Comparison of ENCODE assay signal across 8 mouse cellular contexts in the genomic region with DNA sequence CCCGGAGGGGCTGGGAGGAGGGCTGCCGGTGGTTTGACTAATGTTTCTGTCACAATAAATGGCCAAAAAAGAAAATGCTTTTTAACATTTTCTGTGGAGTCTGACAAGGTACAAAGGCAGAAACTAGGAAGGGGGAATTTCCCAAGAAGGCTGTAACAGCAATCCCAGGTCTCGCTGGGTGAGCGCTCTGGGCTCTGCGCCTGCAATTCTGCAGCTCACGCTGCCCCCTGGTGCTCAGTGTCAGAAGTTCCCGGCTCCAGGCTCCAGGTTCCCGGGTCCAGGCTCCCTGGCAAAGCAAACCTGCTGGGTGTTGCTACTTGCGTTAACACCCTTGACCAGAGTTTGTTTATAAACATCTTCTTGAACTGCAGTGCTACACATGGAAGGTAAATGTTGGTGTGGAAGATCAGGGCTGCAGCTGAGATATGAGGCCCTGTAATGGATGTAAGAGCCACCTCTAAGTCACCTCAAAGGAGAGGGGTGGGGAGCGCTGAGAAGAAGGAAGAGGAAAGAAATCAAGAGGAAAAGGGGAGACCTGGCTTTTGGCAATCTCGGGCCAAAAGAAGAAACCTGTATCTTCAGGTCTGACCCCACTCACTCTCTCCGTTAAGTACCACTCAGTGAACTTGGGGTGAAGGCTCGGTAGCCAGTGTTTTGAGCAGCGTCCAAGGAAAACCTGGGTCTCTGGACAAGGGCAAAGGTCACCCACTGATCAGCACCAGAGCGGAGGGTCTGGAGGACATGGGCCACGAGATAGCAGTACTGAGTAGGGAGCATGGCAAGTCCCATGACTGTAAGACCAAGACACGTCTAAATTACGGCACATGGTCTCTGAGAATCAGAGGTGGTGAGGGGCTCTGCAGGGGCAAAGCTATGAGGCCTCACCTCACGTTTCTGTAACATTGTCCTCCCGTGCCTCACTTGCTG.
A peak's percentile ranks its signal among the peaks of the same experiment; 100 is the strongest.
DNase-seq lines count a peak whose midpoint lies in the region; ATAC-seq and TF ChIP-seq lines count a peak whose summit lies in the region.

No protein-coding gene starts in this region.

- 53% methylated on average over 20 of the region's 20 CpGs for WGBS in forebrain, embryonic 10.5 days
- WGBS in liver, embryonic 16.5 days (ENCODE audit: insufficient replicate concordance), result 49% methylated on average over 20 of the region's 20 CpGs
- WGBS in neural tube, embryonic 14.5 days, result 52% methylated on average over 20 of the region's 20 CpGs

- peak; percentile 17 for DNase-seq in c-Kit-positive CD71-positive TER-119-negative erythroid progenitor cells, embryonic 14.5 days (ENCODE audit: low read depth)
- DNase-seq in forebrain, embryonic 10.5 days (ENCODE audit: extremely low spot score, low spot score), result peak; percentile 79
- peak; percentile 79 to 88 for DNase-seq in heart, postnatal 10 days
- peak; percentile 60 to 90 for DNase-seq in kidney, postnatal 36 days
- DNase-seq in thymus, postnatal 14 days, result peak; percentile 55

- no peak overlapping the region for H3K4me3 ChIP-seq in ES-Bruce4 (ENCODE audit: low read depth, low read length)
- H3K4me3 ChIP-seq in forebrain, embryonic 10.5 days, result no peak overlapping the region
- H3K4me3 ChIP-seq in liver, embryonic 16.5 days (ENCODE audit: low read depth, low read length), result no peak overlapping the region
- no peak overlapping the region for H3K4me3 ChIP-seq in neural tube, embryonic 14.5 days (ENCODE audit: low read depth, low read length)

- H3K27me3 ChIP-seq in ES-Bruce4 (ENCODE audit: control insufficient read depth, insufficient read depth, low read length, poor library complexity, severe bottlenecking), result no peaks in the 10 kb centered on the region
- H3K27me3 ChIP-seq in forebrain, embryonic 10.5 days (ENCODE audit: poor library complexity, severe bottlenecking), result peaks cover 47% of the 10 kb centered on the region
- H3K27me3 ChIP-seq in liver, embryonic 16.5 days (ENCODE audit: control insufficient read depth, insufficient read depth, low read depth, low read length), result no peaks in the 10 kb centered on the region
- H3K27me3 ChIP-seq in neural tube, embryonic 14.5 days (ENCODE audit: control insufficient read depth, insufficient read depth, low read length), result no peaks in the 10 kb centered on the region; the same call in 1 of the 2 replicates

- peaks cover 43% of the 10 kb centered on the region for H3K36me3 ChIP-seq in ES-Bruce4 (ENCODE audit: control insufficient read depth, insufficient read depth, low read length, poor library complexity, severe bottlenecking)
- H3K36me3 ChIP-seq in forebrain, embryonic 10.5 days (replicated peaks), result no peaks in the 10 kb centered on the region; the same call in 1 of the 2 replicates
- no peaks in the 10 kb centered on the region for H3K36me3 ChIP-seq in liver, embryonic 16.5 days (ENCODE audit: control insufficient read depth, insufficient read depth)
- no peaks in the 10 kb centered on the region for H3K36me3 ChIP-seq in neural tube, embryonic 14.5 days (ENCODE audit: control insufficient read depth, insufficient read depth, low read length)

- no peak overlapping the region for H3K27ac ChIP-seq in ES-Bruce4 (ENCODE audit: insufficient read depth, low read length)
- H3K27ac ChIP-seq in forebrain, embryonic 10.5 days, result no peak overlapping the region; the same call in 1 of the 2 replicates
- no peak overlapping the region for H3K27ac ChIP-seq in liver, embryonic 16.5 days (ENCODE audit: low read length)
- no peak overlapping the region for H3K27ac ChIP-seq in neural tube, embryonic 14.5 days (ENCODE audit: low read depth, low read length)

- H3K9me3 ChIP-seq in ES-Bruce4 (replicated peaks; ENCODE audit: control insufficient read depth, insufficient read depth, low read length, poor library complexity, severe bottlenecking), result no peaks in the 10 kb centered on the region
- H3K9me3 ChIP-seq in forebrain, embryonic 10.5 days, result no peaks in the 10 kb centered on the region
- no peaks in the 10 kb centered on the region for H3K9me3 ChIP-seq in liver, embryonic 16.5 days (replicated peaks; ENCODE audit: control insufficient read depth, low read length)
- no peaks in the 10 kb centered on the region for H3K9me3 ChIP-seq in neural tube, embryonic 14.5 days (ENCODE audit: control insufficient read depth, low read length)

- peak; percentile 68 for TF ChIP-seq CTCF in ES-Bruce4 (IDR thresholded peaks at IDR 0.05; ENCODE audit: low read depth, low read length)

- no peaks in the 10 kb centered on the region for H3K4me1 ChIP-seq in ES-Bruce4 (ENCODE audit: control insufficient read depth, insufficient read depth, low read length)
- H3K4me1 ChIP-seq in forebrain, embryonic 10.5 days, result peaks cover 33% of the 10 kb centered on the region
- no peaks in the 10 kb centered on the region for H3K4me1 ChIP-seq in liver, embryonic 16.5 days (ENCODE audit: control insufficient read depth, low read depth, low read length)
- 0 out of 2 replicates have a peak, but pooled peaks cover 5% of the 10 kb centered on the region for H3K4me1 ChIP-seq in neural tube, embryonic 14.5 days (ENCODE audit: control insufficient read depth, insufficient read depth, low read length)

- TF ChIP-seq POLR2A in ES-Bruce4 (IDR thresholded peaks at IDR 0.05; ENCODE audit: insufficient read depth, low read length), result no peak

- intact Hi-C loops in heart, postnatal 10 days (cut with DNase I), result loop anchor here (1.0 to 5.0 kb wide), 6 partner anchors 84 to 584 kb away; a partner anchor contains a TSS

- TF ChIP-seq EP300 in ES-Bruce4 (IDR thresholded peaks at IDR 0.05; ENCODE audit: insufficient read depth, low read depth, low read length), result no peak

- peak; percentile 21; the same call in 1 of the 2 replicates for ATAC-seq in liver, embryonic 16.5 days (ENCODE audit: low read depth)
- peak; percentile 83 for ATAC-seq in neural tube, embryonic 14.5 days (ENCODE audit: low read depth)

- H3K9ac ChIP-seq in ES-Bruce4 (ENCODE audit: low read depth, poor library complexity, severe bottlenecking), result no peak overlapping the region
- no peak overlapping the region for H3K9ac ChIP-seq in liver, embryonic 16.5 days (ENCODE audit: low read depth, low read length)
- no peak overlapping the region for H3K9ac ChIP-seq in neural tube, embryonic 14.5 days (replicated peaks; ENCODE audit: low read depth, low read length)

- H3K4me2 ChIP-seq in liver, embryonic 16.5 days (ENCODE audit: low read depth, low read length), result no peak overlapping the region
- H3K4me2 ChIP-seq in neural tube, embryonic 14.5 days (ENCODE audit: low read depth, low read length), result no peak overlapping the region

Comparison
In these comparisons a context has a peak if more than half of its experiments do, and no peak if none do; other contexts are left out.
1. DNase-seq: peak in every context shown above with its lines; median percentile 84 in heart, postnatal 10 days; 79 in forebrain, embryonic 10.5 days; 75 in kidney, postnatal 36 days; 55 in thymus, postnatal 14 days; 17 in c-Kit-positive CD71-positive TER-119-negative erythroid progenitor cells, embryonic 14.5 days.